In the genomic region with DNA sequence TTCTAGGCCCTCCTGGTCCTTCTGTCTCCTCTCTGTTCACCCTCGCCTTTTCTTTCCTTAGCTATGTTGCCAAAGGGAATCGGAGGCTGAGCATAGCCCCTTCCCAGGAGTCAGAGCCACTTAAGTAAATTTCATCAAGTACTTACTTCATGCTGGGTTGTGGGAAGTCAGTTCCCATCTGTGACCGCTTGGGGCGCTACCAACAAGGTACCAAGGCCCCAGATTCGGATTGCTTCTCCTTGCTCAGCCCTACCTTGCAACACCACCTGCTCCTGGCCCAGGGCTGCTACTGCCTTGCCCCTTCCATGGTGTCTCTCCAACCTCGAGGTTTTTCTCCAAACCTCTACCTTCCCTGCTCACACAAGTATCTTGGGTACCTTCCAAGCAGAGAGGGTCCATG, we compare ENCODE assay signal across 9 mouse cellular contexts. TPM values are rescaled to one million over a fixed set of nuclear protein-coding genes. Genes with fewer than 3 reads are reported as not detected.
DNase-seq lines count a peak whose midpoint lies in the region; ATAC-seq and TF ChIP-seq lines count a peak whose summit lies in the region.
"Had no signal": no experiment of that assay in that cellular context is flagged by ENCODE, and none has a peak within 500 bp of the region (broad histone marks: within the 10 kb centered on the region; RNA-seq: fewer than 3 reads in every experiment).

No protein-coding gene starts in this region.

- no peak for ATAC-seq in kidney, embryonic 16.5 days (ENCODE audit: low FRiP score, low TSS enrichment)
- ATAC-seq in neutrophil, adult 5-6 weeks (ENCODE audit: extremely low read depth, insufficient number of reproducible peaks, low FRiP score, poor library complexity, severe bottlenecking) = peak; percentile 41; the same call in 1 of the 2 replicates

- no peak overlapping the region for H3K27ac ChIP-seq in kidney, embryonic 16.5 days (ENCODE audit: low read length)
- no peak overlapping the region for H3K27ac ChIP-seq in ES-E14 (ENCODE audit: insufficient read depth, low read depth, low read length, poor library complexity, severe bottlenecking)
- H3K27ac ChIP-seq: limb, embryonic 15.5 days had no signal

- in situ Hi-C loops in ES-E14 (cut with MboI; ENCODE audit: low sequenced_read_pairs in 2 of 2, unreplicated experiment in 2 of 2) = no loop called here

- peaks cover 2% of the 10 kb centered on the region; the same call in 1 of the 2 replicates for H3K4me1 ChIP-seq in kidney, embryonic 16.5 days (ENCODE audit: insufficient read depth, low read length)
- H3K4me1 ChIP-seq in ES-E14 (ENCODE audit: control insufficient read depth in 2 of 2, insufficient read depth in 2 of 2, low read length in 2 of 2, poor library complexity in 1 of 2) = no peaks in the 10 kb centered on the region
- H3K4me1 ChIP-seq: limb, embryonic 15.5 days had no signal

- no peaks in the 10 kb centered on the region for H3K9me3 ChIP-seq in kidney, embryonic 16.5 days (ENCODE audit: low read length)
- H3K9me3 ChIP-seq in ES-E14 (ENCODE audit: control insufficient read depth, insufficient read depth, low read depth, low read length) = no peaks in the 10 kb centered on the region
- H3K9me3 ChIP-seq: limb, embryonic 15.5 days had no signal

- no peaks in the 10 kb centered on the region for H3K36me3 ChIP-seq in kidney, embryonic 16.5 days (ENCODE audit: insufficient read depth, low read length)
- H3K36me3 ChIP-seq in ES-E14 (ENCODE audit: control insufficient read depth, insufficient read depth, low read length, poor library complexity, severe bottlenecking) = no peaks in the 10 kb centered on the region
- H3K36me3 ChIP-seq: limb, embryonic 15.5 days had no signal

- 55% methylated on average over 6 of the region's 6 CpGs for WGBS in kidney, embryonic 16.5 days

- H3K4me3 ChIP-seq in kidney, embryonic 16.5 days (ENCODE audit: low read length) = no peak overlapping the region
- H3K4me3 ChIP-seq in ES-E14 (ENCODE audit: insufficient read depth in 1 of 2, low read depth in 1 of 2, low read length in 2 of 2, poor library complexity in 1 of 2, severe bottlenecking in 1 of 2) = no peak overlapping the region
- H3K4me3 ChIP-seq: limb, embryonic 15.5 days had no signal

- H3K4me2 ChIP-seq in kidney, embryonic 16.5 days (replicated peaks; ENCODE audit: low read depth, low read length) = no peak overlapping the region
- H3K4me2 ChIP-seq: limb, embryonic 15.5 days had no signal

- H3K9ac ChIP-seq in kidney, embryonic 16.5 days (replicated peaks; ENCODE audit: low read length) = no peak overlapping the region
- no peak overlapping the region for H3K9ac ChIP-seq in ES-E14 (ENCODE audit: insufficient read depth, low read depth, low read length, poor library complexity, severe bottlenecking)
- H3K9ac ChIP-seq: limb, embryonic 15.5 days had no signal

- no peaks in the 10 kb centered on the region for H3K27me3 ChIP-seq in kidney, embryonic 16.5 days (ENCODE audit: insufficient read depth, low read length)

- peak; percentile 38 for DNase-seq in kidney, adult 18-20 months
- DNase-seq in ES-E14 (ENCODE audit: low read depth, low spot score) = peak; percentile 47
- DNase-seq in embryo, embryonic 11 days = peak; percentile 28
- no peak for DNase-seq in adipocyte (ENCODE audit: low spot score)
- DNase-seq in frontal cortex, postnatal 10 days (ENCODE audit: low spot score in 2 of 2) = no peak
- DNase-seq in urinary bladder, postnatal 10 days (ENCODE audit: low spot score) = no peak

TF ChIP-seq in ES-E14, 5 proteins besides CTCF, POLR2A, EP300 and RAD21:
- TF ChIP-seq ZNF384 (IDR thresholded peaks at IDR 0.05; ENCODE audit: low read depth, low read length) (no peak), ZC3H11A (IDR thresholded peaks at IDR 0.05; ENCODE audit: borderline replicate concordance, low read depth, low read length) (no peak), HCFC1 (IDR thresholded peaks at IDR 0.05; ENCODE audit: borderline replicate concordance, insufficient read depth, low read length) (no peak), MAFK (IDR thresholded peaks at IDR 0.05; ENCODE audit: insufficient read depth, low read depth, low read length) (no peak), CHD2 (IDR thresholded peaks at IDR 0.05; ENCODE audit: low read depth, low read length) (no peak)
TF ChIP-seq in ES-E14: peak in this region for 0.

RNA-seq across cellular contexts. Expression of a gene that starts 5.3 kb away (rescaled TPM):
- 2.0 and 2.7 TPM in 2 replicates for polyA plus RNA-seq in kidney, embryonic 16.5 days (2015; fragmentation: Nextera tagmentation; extraction: Ambion mirVana)
- 0.74 and 1.2 TPM in 2 replicates for total RNA-seq in ES-E14 (2012; rRNA removed)
- not detected in 2 replicates for total RNA-seq in neutrophil, adult 5-6 weeks (2017)

RNA-seq across cellular contexts. Expression of a gene that starts 51.7 kb away (rescaled TPM):
- 8.6 and 9.1 TPM in 2 replicates for polyA plus RNA-seq in kidney, embryonic 16.5 days (2015; fragmentation: Nextera tagmentation; extraction: Ambion mirVana)
- 39.5 and 52.4 TPM in 2 replicates for total RNA-seq in ES-E14 (2012; rRNA removed)
- total RNA-seq in neutrophil, adult 5-6 weeks (2017) = 183 and 196 TPM in 2 replicates

RNA-seq across cellular contexts. Expression of a gene that starts 58.7 kb away (rescaled TPM):
- polyA plus RNA-seq in kidney, embryonic 16.5 days (2015; fragmentation: Nextera tagmentation; extraction: Ambion mirVana) = 0.84 and 1.2 TPM in 2 replicates
- total RNA-seq in ES-E14 (2012; rRNA removed) = not detected in 2 replicates
- total RNA-seq in neutrophil, adult 5-6 weeks (2017) = not detected in 2 replicates
- polyA plus RNA-seq: limb, embryonic 15.5 days had no signal

Comparison
In these comparisons a context has a peak if more than half of its experiments do, and no peak if none do; other contexts are left out.
1. DNase-seq: peak in kidney, adult 18-20 months (single experiment), ES-E14 (single experiment) and embryo, embryonic 11 days (single experiment); none in adipocyte (single experiment), frontal cortex, postnatal 10 days (0 of 2) and urinary bladder, postnatal 10 days (single experiment).